Mouse (Mus musculus) Patski (cell line): ENCODE data around the gene Tank. TPM values are rescaled to one million over a fixed set of nuclear protein-coding genes. Genes with fewer than 3 reads are reported as not detected.

Experiments
- ATAC-seq: fragments of 100-300 bp; one replicate; pipeline ENCODE4 v1.8.0; 2021
- CTCF ChIA-PET: fragments of 350-600 bp; sonication (Branson Sonifier 250); formaldehyde crosslinking; loops from one replicate; lab custom pipeline; 2022; ENCODE audit warnings: inconsistent platforms; lab: Charles Lee
- POLR2A ChIA-PET: fragments of 350-600 bp; sonication (Branson Sonifier 250); formaldehyde crosslinking; loops from one replicate; lab custom pipeline; 2022; ENCODE audit warnings: antibody characterized with exemption, inconsistent platforms; lab: Charles Lee
- DNase-seq: peaks from one replicate; pipeline ENCODE4 v3.0.0-alpha.2; 2011; ENCODE audit warnings: low read depth, low spot score
- H3K27me3 ChIP-seq: fragments of 371-371 bp; one replicate; pipeline ENCODE4 v1.5.1; 2021
- CTCF ChIP-seq: fragments of 100-300 bp; IDR thresholded peaks from one replicate; pipeline ENCODE4 v1.5.1; 2021
- in situ Hi-C: fragments of 300-500 bp; cut with MboI; formaldehyde crosslinking; loops from 3 replicates; pipeline ENCODE4 v1.11.1; 2018; ENCODE audit warnings: low pct_unique_long_range_greater_than_20kb, mixed read lengths
- polyA plus RNA-seq: library from polyadenylated mRNA; unstranded; gene quantifications from one replicate; pipeline ENCODE4 v1.2.3, GENCODE M21; 2021

Gene Tank
- polyA plus RNA-seq, 1 experiment from 2014 or later, result 39.2 TPM

- TF ChIP-seq CTCF, result no peak
- DNase-seq, result no peak
- ChIA-PET CTCF (no interaction called here), POLR2A (no interaction called here)
- no peak for ATAC-seq
- in situ Hi-C loops, result no loop called here
- H3K27me3 ChIP-seq, result no peaks in the 10 kb centered on the region
Observed at GRCm38 (mm10) chr2:61580091-61580490, 1.7 kb downstream of the Tank start.

GRCm38 (mm10) chr2:61580555-61581080 is 2.2 kb downstream of the Tank start:
- POLR2A ChIA-PET, result no interaction called here
- CTCF ChIA-PET, result no interaction called here
- no peak for TF ChIP-seq CTCF
- ATAC-seq (no peak), DNase-seq (no peak)
- in situ Hi-C loops, result no loop called here
- no peaks in the 10 kb centered on the region for H3K27me3 ChIP-seq

- CTCF ChIA-PET, result no interaction called here
- DNase-seq (no peak), ATAC-seq (no peak)
- no peaks in the 10 kb centered on the region for H3K27me3 ChIP-seq
- no peak for TF ChIP-seq CTCF
- POLR2A ChIA-PET, result no interaction called here
- in situ Hi-C loops, result no loop called here
Observed at GRCm38 (mm10) chr2:61582578-61583315, 4.4 kb downstream of the Tank start.

- H3K27me3 ChIP-seq, result no peaks in the 10 kb centered on the region
- ChIA-PET CTCF (no interaction called here), POLR2A (no interaction called here)
- in situ Hi-C loops, result no loop called here
- ATAC-seq (no peak), DNase-seq (no peak)
- no peak for TF ChIP-seq CTCF
Observed at GRCm38 (mm10) chr2:61585447-61585846, 7.1 kb downstream of the Tank start.

GRCm38 (mm10) chr2:61586166-61586565 is 7.8 kb downstream of the Tank start:
- TF ChIP-seq CTCF, result no peak
- in situ Hi-C loops, result no loop called here
- no peak for DNase-seq
- POLR2A ChIA-PET, result interaction anchor here (0.6 kb wide), 1 partner anchor 17 kb away, joined by 3 read pairs; no protein-coding TSS in a partner anchor
- CTCF ChIA-PET, result no interaction called here
- no peaks in the 10 kb centered on the region for H3K27me3 ChIP-seq
- ATAC-seq, result no peak

GRCm38 (mm10) chr2:61590751-61591150 is 12.4 kb downstream of the Tank start:
- DNase-seq (no peak), ATAC-seq (no peak)
- TF ChIP-seq CTCF, result no peak
- in situ Hi-C loops, result no loop called here
- POLR2A ChIA-PET, result no interaction called here
- no peaks in the 10 kb centered on the region for H3K27me3 ChIP-seq
- CTCF ChIA-PET, result no interaction called here

- no peak for TF ChIP-seq CTCF
- POLR2A ChIA-PET, result no interaction called here
Observed at GRCm38 (mm10) chr2:61592095-61592494, 13.7 kb downstream of the Tank start.

GRCm38 (mm10) chr2:61592699-61593029 is 14.3 kb downstream of the Tank start:
- in situ Hi-C loops, result no loop called here

More at GRCm38 (mm10) chr2:61592095-61592494, 13.7 kb downstream of the Tank start:
- CTCF ChIA-PET, result interaction anchor here (1.7 kb wide), 1 partner anchor 14 kb away, joined by 4 read pairs; no protein-coding TSS in a partner anchor
- no peaks in the 10 kb centered on the region for H3K27me3 ChIP-seq
- ATAC-seq (no peak), DNase-seq (no peak)
- in situ Hi-C loops, result no loop called here

GRCm38 (mm10) chr2:61593030-61593811 is 14.8 kb downstream of the Tank start:
- in situ Hi-C loops, result no loop called here
- CTCF ChIA-PET, result interaction anchor here (1.1 to 1.7 kb wide), 2 partner anchors 13 to 29 kb away, joined by 3 to 4 read pairs; no protein-coding TSS in a partner anchor
- H3K27me3 ChIP-seq, result no peaks in the 10 kb centered on the region
- POLR2A ChIA-PET, result interaction anchor here (0.8 kb wide), 1 partner anchor 58 kb away, joined by 3 read pairs; no protein-coding TSS in a partner anchor
- peak; percentile 75 for DNase-seq
- peak; percentile 95 for ATAC-seq
- TF ChIP-seq CTCF, result no peak

More at GRCm38 (mm10) chr2:61592699-61593029, 14.3 kb downstream of the Tank start:
- ChIA-PET POLR2A (interaction anchor here (0.8 kb wide), 1 partner anchor 59 kb away, joined by 3 read pairs; no protein-coding TSS in a partner anchor), CTCF (interaction anchor here (1.7 kb wide), 1 partner anchor 13 kb away, joined by 4 read pairs; no protein-coding TSS in a partner anchor)
- TF ChIP-seq CTCF, result no peak
- DNase-seq (peak; percentile 3), ATAC-seq (peak; percentile 9)
- no peaks in the 10 kb centered on the region for H3K27me3 ChIP-seq

GRCm38 (mm10) chr2:61593871-61594304 is 15.5 kb downstream of the Tank start:
- DNase-seq (peak; percentile 3), ATAC-seq (peak; percentile 12)
- no peaks in the 10 kb centered on the region for H3K27me3 ChIP-seq
- POLR2A ChIA-PET, result no interaction called here
- in situ Hi-C loops, result no loop called here
- CTCF ChIA-PET, result interaction anchor here (1.1 to 1.7 kb wide), 2 partner anchors 12 to 29 kb away, joined by 3 to 4 read pairs; no protein-coding TSS in a partner anchor
- TF ChIP-seq CTCF, result no peak
